Mouse (Mus musculus): ENCODE results near the gene Itfg1. TPM values are rescaled to one million over a fixed set of nuclear protein-coding genes. Genes with fewer than 3 reads are reported as not detected.

Itfg1 gene
- polyA plus RNA-seq (2015; fragmentation: Illumina TruSeq; extraction: RNeasy Lipid Tissue Mini Kit (QIAGEN cat#74804); ENCODE audit: low read depth, low replicate concordance) = 212 TPM

DNA sequence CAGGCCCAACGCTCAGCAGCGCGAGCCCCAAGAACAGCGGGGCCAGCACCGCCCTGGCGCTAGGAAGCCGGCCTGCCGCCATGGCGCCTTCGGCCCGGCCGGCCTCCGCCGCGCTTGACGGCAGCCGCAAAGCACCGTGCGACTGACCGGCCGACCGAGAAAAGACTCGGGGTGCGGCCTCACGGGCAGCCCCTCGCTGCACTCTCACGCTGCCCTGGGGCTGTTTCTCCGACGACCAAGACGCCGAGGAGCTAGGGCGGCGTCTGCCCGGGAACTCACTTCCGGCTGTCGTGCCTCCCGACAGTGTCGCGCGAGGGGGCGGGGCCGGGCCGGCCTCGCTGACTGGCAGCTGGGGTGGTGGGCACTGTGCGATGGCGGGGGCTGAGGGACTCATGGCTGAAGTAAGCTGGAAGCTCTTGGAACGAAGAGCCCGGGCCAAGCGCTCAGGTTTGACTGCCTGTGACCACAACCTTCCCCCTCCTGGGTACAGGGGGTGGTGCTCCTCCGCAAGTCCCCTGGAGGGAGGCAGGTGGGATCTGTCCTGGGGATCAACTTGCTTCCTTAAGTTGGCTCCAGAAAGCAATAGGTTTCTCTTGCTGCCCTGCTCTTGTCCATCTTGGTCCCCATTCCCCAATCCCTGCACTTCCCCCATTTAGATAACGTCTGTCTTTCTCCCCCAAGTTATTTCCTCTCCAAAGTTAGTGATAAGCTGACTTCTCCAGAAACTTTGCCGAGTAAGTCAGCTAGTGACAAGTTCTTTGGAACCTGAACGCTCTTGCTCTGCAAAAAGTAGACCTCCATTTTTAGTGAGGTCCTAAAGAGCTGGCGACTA lies at the start of gene Itfg1, which contains the start of gene Phkb:
TSS of gene Itfg1 (minus strand) at position 265 of the 832 bp plus-strand sequence.
TSS of gene Phkb (plus strand) at position 303 of the 832 bp plus-strand sequence.

DNA sequence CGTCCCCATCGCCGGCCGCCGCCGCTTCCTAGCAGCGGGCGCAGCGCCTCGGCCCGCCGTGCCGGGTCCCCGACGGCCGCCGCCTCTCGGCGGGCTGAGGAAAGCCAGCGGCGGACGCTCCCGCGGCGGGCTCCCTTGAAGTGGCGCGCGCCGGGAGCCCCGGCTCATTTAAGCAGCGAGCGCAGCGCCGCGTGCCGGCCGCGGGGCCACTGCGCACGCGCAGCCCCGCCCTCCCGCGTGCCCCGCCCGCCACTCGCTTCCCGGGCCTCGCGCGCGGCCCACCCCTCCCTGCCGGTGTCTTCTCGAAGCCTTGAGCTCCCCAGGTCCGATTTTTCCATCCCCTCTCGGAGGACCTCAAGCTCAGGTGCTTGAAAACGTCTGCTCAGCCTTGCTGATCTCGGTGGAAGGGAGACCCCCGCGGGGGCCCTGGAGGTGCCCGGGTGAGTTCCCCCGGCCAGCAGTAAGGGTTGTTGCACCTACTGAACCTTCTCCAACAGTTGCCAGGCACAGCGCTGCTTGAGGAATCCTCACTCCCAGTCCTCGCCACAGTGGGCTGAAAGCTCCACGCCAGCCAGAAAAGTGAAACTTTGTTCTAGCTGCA lies 139.9 kb downstream of the Itfg1 start, which contains the start of gene Neto2:
TSS of gene Neto2 (minus strand) at position 174 of the 601 bp plus-strand sequence.

Other genes starting within 250 kb of the Itfg1 start
- 54.9 TPM for gene Neto2, start 140.0 kb downstream of the Itfg1 start, polyA plus RNA-seq (2015; fragmentation: Illumina TruSeq; extraction: RNeasy Lipid Tissue Mini Kit (QIAGEN cat#74804); ENCODE audit: low read depth, low replicate concordance)
- gene Phkb, start within 50 bp of the Itfg1 start, polyA plus RNA-seq (2015; fragmentation: Illumina TruSeq; extraction: RNeasy Lipid Tissue Mini Kit (QIAGEN cat#74804); ENCODE audit: low read depth, low replicate concordance) = 27.5 TPM

Data from brain, adult 10 weeks (tissue).